Mouse (Mus musculus) adrenal gland, adult 2 months (tissue): ENCODE measurements around the gene Nmt2. TPM values are rescaled to one million over a fixed set of nuclear protein-coding genes. Genes with fewer than 3 reads are reported as not detected.

Experiments used
- DNase-seq: peaks from one replicate; pipeline ENCODE4 v3.0.0; 2021
- long read RNA-seq: library from polyadenylated mRNA; stranded (forward); transcript quantifications from one replicate; pipeline ENCODE4 v2.0.0, GENCODE M21; 2021
- polyA plus RNA-seq: library from polyadenylated mRNA; depleted of rRNA; stranded (reverse); fragments of >200 nt; gene quantifications from 2 replicates; pipeline ENCODE4 v1.2.3, GENCODE M21; 2012; rRNA removed
- total RNA-seq, 2 experiments: library from RNA; stranded (reverse); gene quantifications; 2 replicates each; pipeline ENCODE4 v1.2.3; 2021

Gene Nmt2
- total RNA-seq (10 to 100 TPM; 42.6 to 69.1 TPM), polyA plus RNA-seq (7.9 and 9.2 TPM in 2 replicates)
- long read RNA-seq, full-length matches to known transcripts, result 11 of 12 reads
- long read RNA-seq, partial matches to known transcripts, result 0 of 12 reads
- long read RNA-seq, other reads (novel, unspliced or antisense), result 1 of 12 reads

DNA sequence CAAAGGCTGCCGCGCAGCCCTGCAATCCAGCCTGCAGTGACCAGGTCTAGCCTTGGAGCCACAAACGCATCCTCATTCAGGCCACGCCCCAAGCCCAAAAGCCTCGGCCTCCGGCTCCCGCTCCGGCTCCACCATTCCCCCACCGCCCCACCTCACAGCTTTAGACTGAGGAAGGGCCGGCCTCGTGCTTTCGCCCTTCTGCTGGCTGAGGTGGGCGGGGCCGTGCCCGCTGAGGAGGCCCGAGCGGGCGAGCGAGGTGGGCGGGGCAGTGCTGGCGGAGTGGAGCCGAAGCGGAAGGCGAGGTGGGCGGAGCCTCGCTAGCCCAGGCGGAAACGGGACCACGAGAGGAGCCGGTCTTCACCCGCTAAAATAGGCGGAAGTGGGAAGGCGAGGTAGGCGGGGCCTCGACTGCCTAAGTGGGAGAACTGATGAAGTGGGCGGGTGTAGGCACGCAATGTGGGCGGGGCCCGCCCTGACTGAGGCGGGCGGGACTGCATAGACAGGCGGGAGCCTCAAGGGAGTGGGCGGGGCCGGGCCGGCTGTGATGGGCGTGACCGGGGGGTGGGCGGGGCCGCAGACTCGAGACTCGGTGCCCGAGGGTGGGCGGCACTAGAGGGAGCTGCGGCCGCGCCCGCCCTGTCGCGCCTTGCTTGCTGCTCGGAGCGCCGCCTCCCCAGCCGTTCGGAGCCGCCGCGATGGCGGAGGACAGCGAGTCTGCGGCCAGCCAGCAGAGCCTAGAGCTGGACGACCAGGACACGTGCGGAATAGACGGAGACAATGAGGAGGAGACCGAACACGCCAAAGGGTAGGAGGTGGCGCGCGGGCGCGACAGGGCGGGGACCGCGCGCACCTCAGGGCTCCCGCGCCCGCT, at the start of gene Nmt2:
Gene Nmt2, plus strand, starts transcription at position 611 of the 871 bp plus-strand sequence.
- DNase-seq, result peak; percentile 100

GRCm38 (mm10) chr2:3239255-3239654, 44.8 kb upstream of the Nmt2 start:
- DNase-seq, result no peak

GRCm38 (mm10) chr2:3244251-3244650, 39.8 kb upstream of the Nmt2 start:
- peak; percentile 27 for DNase-seq

DNA sequence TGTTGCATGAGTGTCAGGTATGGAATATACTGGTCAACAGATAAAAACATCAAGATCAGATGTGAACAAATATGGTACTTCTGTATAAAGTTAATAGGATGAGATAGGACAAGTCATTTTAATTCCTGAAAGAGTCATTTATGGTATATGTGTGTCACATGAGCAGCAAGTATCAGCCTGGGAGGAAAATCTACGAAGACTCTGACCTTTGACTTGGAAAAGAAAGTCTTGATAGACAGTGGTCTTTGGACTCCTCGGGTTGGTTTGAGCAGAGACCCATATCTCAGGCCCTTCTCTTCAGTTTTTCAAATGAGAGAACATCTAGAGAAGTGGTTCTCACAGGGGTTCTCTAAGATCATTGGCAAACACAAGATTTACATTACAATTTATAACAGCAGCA, 32.7 kb upstream of the Nmt2 start:
- DNase-seq, result no peak

GRCm38 (mm10) chr2:3266466-3266865, 17.5 kb upstream of the Nmt2 start:
- DNase-seq, result no peak

GRCm38 (mm10) chr2:3267879-3268278, 16.1 kb upstream of the Nmt2 start:
- DNase-seq, result no peak

GRCm38 (mm10) chr2:3273349-3273748, 10.7 kb upstream of the Nmt2 start:
- DNase-seq, result no peak

DNA sequence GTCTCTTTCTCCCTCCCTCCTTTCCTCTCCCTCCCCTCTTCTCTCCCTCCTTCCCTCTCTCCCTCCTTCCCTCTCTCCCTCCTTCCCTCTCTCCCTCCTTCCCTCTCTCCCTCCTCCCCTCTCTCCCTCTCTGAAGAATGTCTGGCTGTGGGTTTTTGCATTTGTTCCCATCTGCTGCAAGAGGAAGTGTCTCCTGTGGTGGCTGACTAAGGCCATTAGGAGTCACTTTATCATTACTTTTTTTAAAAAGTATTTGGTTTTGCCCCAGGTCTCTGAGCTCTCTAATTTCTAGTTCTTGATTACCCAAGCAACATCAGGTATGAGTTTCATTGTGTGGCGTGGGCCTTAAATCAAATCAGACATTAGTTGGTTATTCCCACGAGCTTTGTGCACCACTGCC, 7.9 kb upstream of the Nmt2 start:
- no peak for DNase-seq

- DNase-seq, result peak; percentile 59
Observed at GRCm38 (mm10) chr2:3277502-3277901, 6.5 kb upstream of the Nmt2 start.

- DNase-seq, result no peak
Observed at GRCm38 (mm10) chr2:3281311-3281710, 2.7 kb upstream of the Nmt2 start.

- peak; percentile 50 for DNase-seq
Observed at GRCm38 (mm10) chr2:3282866-3283601, 978 bp upstream of the Nmt2 start.

DNA sequence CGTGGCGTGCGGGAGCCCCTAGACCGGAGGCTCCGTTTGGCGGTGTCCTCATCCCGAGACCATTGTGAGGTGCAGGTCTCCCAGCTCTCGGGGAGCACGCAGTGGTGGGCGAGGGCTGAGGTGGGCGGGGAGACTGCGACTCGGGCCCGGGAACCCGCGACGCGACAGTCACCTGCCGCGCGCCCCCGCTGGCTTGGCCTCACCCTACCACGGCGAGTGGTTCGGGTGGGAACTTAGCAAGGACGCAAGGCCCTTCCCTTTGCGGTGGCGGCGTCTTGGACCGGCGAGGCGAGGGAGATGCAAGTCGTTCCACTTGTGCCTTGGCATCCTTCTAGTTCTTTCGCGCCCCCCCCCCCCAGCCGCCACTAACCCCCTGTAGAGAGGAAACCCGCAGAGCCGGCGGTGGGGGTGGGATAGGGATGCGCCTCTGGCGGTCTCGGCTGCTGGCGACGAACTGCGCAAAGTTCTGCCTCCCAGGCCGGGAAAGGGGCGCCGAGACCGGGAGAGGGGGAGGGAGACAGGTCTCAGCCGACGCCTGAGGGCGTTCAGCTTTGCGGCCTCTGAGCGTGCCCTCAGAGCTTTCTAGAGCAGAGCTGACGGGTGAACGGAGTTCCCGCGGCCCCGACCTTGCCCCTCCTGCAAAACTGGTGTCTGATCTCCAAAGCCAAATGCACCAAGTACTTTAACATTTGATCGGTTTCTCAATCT, 615 bp downstream of the Nmt2 start:
- peak; percentile 76 for DNase-seq

- peak; percentile 58 for DNase-seq
Observed at GRCm38 (mm10) chr2:3285181-3285530, 1.1 kb downstream of the Nmt2 start.

DNA sequence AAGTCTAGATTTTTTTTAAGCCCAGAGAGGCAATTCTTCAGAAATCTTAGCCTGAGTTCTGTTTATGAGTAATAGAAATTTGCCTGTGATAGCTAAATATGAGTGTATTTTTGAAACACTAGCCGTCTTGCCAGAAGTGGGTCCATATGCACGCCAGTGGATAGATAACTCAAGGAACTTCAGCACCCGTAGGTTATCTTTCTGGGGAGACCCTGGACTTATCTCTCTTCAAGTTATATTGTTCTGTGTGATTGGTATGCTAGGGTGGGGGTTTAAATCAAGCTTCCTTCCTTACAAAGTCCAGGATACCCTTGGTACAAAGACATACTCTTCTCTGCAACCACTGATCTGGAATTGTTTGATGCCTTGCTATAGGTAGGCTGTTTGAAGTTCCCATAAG, 1.7 kb downstream of the Nmt2 start:
- DNase-seq, result no peak

- DNase-seq, result no peak
Observed at GRCm38 (mm10) chr2:3286243-3286642, 2.2 kb downstream of the Nmt2 start.

DNA sequence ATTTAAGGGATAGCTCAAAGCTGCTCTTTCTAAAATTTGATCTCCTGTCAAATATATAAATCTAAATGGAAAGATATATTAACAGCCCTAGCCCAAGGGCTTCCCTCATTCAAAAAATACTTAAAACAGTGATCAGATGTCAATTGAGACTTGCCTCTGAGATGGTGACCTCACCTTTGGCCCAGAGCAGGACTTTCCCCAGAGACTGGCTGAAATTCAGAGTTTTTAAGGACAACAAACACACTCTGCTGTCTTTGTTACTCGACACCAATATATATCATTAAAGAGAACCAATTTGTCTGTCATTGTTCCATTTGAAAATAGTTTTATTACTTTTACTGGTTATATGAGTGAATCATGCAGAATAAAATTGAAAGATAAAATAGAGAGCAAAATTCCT, 5.6 kb downstream of the Nmt2 start:
- DNase-seq, result no peak

GRCm38 (mm10) chr2:3292170-3292569, 8.2 kb downstream of the Nmt2 start:
- peak; percentile 17 for DNase-seq

- DNase-seq, result no peak
Observed at GRCm38 (mm10) chr2:3295826-3296225, 11.8 kb downstream of the Nmt2 start.

DNA sequence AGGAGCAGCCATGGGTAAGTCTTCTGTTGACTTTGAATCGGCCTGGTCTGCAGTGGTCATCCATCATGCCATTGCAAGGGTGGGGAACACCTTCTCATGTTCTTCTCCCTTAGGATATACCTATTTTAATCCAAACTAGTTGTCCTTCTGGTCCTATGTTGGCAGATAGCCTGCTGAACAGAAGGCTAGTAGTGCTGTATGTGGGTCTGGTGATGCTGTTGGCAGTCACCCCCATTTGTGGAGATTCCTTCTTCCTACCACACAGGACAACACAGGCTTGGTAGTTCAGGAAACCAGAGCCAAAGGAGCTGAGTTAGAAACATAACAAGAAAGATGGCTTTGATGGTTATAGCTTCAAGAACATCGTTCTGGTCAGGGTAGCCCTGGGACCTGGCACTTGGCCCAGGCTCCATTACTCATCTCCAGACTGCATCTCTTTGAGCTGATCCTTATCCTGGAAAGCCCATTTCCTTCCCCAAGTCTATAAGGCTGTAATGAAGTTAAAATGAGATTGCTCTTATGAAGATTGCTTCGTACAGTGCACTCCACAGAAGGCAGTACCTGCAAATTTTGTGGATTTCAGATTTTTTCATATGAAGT, 21.5 kb downstream of the Nmt2 start:
- DNase-seq, result peak; percentile 85

- no peak for DNase-seq
Observed at GRCm38 (mm10) chr2:3323132-3323531, 39.1 kb downstream of the Nmt2 start.

DNA sequence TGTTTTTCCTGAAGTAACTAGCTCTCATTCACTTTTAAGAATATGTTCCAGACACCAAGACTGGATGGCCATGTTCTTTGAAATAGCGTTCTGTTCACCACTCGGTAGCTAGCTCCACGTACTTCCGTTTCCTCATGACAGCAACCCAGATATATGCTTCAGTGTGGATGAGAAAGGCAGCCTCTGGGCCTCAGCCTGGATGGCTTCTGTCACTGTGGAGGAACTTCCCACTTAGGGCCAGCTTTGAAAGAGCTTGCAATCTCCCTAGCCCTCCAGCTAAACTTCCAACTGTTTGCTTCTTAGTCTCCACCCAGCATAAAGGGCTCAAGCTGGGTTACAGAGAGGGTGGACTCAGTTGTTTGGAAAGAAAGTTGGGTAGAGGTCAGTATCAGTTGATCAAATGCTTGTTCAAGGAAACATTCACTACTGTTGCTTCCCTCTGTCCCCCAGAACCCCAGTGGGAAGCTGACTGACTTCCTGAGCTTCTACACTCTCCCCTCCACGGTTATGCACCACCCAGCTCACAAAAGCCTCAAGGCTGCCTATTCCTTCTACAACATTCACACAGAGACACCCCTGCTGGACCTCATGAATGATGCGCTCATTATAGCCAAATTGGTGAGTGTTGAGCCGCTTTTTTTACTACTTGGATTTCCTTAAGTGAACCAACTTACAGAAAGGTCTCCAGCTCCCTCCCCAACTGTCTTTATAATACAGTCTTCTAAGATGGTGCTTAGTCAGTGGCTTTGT, 40.5 kb downstream of the Nmt2 start:
- no peak for DNase-seq
